Mouse (Mus musculus) right cerebral cortex, adult 2 months (tissue): ENCODE results near the gene Helb.
"Not testable (repeated sequence)": the region's sequence is repeated elsewhere in the genome, so short reads cannot be mapped to it uniquely, and the experiment has no call there.

Experiments used
- DNase-seq, 2 experiments: peaks; one replicate each; pipeline ENCODE4 v3.0.0; 2021 to 2022; ENCODE audit warnings: low spot score in 2 of 2

The Helb gene

DNA sequence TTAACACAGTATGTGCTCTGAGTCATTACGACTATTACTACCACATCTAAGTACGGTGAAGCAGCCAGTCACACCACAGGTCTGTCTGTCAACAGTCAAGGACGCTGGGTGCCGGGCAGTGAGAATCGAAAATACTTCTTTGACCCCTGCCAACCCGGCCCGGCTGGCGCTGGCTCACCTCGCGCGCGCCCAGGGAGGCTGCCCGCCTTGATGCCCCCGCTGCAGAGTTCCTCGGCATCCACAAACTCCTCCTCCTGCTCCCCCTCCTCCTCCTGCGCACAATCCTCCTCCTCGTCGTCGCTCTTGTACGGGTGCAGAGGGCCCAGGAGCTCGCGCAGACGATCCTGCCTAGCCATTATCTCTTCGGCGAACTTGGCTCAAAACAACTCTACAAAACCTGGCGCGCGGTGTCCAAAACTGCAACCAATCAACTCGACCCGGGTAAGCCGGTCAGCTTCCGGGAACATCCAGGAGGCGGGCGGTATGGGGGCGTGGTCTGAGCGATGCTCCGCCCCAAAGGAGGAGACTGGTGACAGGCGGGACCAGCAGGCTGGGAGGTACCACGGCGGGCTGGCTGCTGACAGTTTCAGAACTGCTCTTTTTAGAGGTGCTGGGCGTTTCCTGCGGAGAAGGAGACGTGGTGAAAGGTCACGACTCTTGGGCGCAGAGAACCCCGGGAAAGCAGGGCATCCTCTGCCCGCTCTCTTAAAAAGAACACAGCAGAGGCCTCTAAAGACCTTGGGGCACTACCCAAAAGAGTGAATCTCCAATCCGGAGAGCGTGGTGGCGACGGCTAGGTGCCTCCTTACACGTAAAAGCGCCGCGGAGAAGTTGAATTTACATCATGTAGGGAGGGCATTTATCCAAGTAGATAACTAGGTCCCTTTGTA lies at the start of gene Helb:
TSS of gene Helb (minus strand) at position 481 of the 890 bp plus-strand sequence.
- DNase-seq, result peak; percentile 94 to 95

DNA sequence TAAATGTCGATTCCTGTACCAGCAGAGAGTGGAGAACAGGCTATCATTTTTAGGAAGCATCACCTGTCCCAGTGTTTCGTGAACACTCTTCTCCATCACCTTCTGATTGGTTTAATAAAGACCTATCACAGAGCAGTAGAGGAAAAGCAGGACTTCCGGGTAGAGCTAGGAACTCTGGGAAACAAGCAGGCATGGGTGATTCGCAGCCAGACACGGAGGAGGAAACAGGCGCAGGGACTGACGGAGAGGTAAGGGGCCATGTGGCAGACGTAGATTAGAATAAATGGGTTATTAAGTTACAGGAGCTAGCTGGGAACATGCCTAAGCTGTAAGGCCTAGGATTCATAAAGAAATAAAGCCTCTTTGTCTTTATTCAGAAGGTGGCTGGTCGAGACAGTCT lies 47.7 kb upstream of the Helb start:
- DNase-seq, result no peak

DNA sequence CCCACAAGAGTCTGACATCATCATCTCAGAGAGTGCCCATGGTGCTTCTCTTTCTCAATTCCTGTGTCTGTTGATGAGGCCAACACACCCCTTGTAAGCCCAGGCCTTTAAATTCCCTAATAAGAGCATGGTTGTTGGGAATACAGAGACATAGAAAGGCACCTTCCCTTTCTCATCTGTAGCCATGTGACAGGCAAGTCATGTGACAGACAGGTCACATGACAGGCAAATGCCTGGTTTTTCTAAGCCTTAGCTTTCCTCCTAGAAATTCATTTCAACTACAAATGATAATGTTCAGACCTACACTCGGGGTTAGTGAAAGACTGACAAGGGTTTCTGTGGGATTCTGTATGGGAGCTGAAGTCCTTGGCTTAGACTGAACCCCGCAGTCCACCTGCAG lies 41.1 kb upstream of the Helb start:
- DNase-seq, result no peak

- DNase-seq, result no peak
Measured at GRCm38 (mm10) chr10:120151672-120152071, 38.9 kb upstream of the Helb start.

GRCm38 (mm10) chr10:120140916-120141516 lies 28.2 kb upstream of the Helb start:
- DNase-seq, result no peak

- DNase-seq, result no peak
Measured at GRCm38 (mm10) chr10:120140193-120140592, 27.4 kb upstream of the Helb start.

- no peak for DNase-seq
Measured at GRCm38 (mm10) chr10:120136020-120136562, 23.3 kb upstream of the Helb start.

GRCm38 (mm10) chr10:120133697-120134096 lies 20.9 kb upstream of the Helb start:
- peak; percentile 4 to 8 for DNase-seq

DNA sequence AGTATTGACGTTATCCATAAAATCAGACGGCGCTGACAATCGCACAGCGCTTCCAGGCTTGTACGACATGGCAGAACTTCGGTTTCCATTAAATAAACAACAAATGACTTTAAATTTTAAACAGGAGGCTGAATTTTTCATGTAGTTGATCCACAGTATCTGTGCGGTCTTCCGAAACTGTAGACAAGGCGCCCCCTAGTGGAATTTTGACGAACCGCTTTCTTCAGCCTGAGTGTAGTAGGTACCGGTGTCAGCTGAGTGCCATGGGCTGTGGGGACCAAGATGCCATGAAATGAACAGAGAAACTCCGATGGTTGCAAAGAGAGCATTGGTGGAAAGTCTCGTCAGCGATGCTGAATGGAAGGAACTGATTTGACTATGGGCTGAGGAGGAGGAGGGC lies 17.8 kb upstream of the Helb start:
- DNase-seq, result peak; percentile 64 to 70

- peak in 1 of 2 experiments; percentile 7 for DNase-seq
Measured at GRCm38 (mm10) chr10:120128601-120129277, 16.0 kb upstream of the Helb start.

- no peak for DNase-seq
Measured at GRCm38 (mm10) chr10:120125465-120125857, 12.7 kb upstream of the Helb start.

- DNase-seq, result peak; percentile 89 to 92
Measured at GRCm38 (mm10) chr10:120124801-120125464, 12.1 kb upstream of the Helb start.

GRCm38 (mm10) chr10:120123721-120124120 lies 10.9 kb upstream of the Helb start:
- DNase-seq, result no peak

- DNase-seq, result no peak
Measured at GRCm38 (mm10) chr10:120115249-120115648, 2.5 kb upstream of the Helb start.

DNA sequence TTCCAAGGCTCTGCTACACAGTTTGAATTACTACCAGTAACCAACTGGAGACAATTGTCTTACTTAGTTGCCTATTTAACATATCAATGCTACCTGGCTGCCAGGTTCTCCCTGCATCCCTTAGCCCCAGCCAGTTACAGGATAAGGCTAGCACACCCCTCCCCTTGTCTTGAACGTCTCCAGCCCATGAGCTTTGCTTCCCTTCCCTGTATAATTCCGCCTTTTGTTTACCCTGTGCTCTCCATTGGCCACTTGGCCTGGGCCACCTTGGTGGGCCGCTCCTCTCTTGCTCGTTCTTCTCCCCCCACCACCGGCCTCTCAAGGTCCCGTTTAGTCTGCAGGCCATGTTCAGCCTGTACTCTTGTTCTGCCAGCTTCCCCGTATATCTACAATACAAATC lies 1.7 kb upstream of the Helb start:
- no peak for DNase-seq

GRCm38 (mm10) chr10:120113980-120114379 lies 1.2 kb upstream of the Helb start:
- DNase-seq, result no peak

GRCm38 (mm10) chr10:120113482-120113881 lies 695 bp upstream of the Helb start:
- not testable (repeated sequence) for DNase-seq

DNA sequence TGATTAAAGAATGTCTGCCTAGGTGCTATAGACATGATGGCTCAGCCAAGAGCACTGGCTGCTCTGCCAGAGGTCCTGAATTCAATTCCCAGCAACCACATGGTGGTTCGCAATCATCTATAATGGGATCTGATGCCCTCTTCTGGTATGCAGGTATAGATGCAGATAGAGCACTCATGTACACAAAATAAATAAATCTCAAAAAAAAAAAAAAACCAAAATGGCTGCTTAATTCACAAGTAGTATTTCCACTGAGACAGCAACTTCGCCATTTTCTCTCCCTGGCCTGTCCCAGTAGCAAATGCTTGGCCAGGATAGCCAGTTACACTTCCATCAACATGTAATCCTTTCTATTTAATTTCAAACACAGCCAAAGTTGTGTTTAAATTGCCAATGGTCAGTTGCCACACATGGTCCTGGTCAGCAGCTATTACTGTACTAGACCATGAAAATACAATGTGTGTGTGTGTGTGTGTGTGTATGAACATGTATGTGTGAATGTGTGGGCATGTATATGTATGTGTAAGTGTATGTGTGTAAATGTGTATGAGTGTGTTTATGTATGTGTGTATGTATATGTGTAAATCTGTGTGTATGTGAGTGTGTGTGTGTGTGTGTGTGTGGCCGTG lies 982 bp downstream of the Helb start:
- no peak for DNase-seq

DNA sequence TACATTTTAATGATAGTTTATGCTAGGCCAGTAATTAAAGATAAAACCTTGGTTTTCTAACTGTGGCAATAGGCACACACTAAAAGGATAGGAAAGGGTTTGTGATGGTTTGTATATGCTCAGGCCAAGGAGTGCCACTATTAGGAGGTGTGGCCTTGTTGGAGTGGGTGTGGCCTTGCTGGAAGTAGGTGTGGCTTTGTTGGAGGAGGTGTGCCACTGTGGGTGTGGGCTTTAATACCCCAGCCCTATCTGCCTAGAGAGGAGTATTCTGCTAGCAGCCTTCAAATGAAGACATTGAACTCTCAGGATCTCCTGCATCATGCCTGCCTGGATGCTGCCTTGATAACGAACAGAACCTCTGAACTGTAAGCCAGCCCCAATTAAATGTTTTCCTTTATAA lies 12.0 kb downstream of the Helb start:
- no peak for DNase-seq

DNA sequence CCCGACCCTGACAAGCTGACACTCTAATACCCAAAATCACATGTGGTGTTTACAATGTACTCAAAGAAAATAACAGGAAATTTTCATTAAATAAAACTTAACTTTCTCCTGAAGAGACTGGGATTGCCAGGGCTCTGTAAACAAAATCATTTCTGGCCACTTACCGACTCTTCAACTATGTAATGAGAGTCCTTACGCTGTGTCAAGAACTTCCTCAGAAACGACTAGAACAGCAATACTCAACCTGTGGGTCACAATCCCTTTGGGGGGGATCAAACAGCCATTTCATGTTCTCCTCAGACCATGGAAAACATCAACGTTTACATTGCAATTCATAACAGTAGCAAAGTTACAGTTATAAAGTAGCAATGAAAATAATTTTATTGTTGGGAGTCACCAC lies 15.2 kb downstream of the Helb start:
- no peak for DNase-seq

- no peak for DNase-seq
Measured at GRCm38 (mm10) chr10:120095716-120096115, 17.1 kb downstream of the Helb start.
